Mouse (Mus musculus) ES-Bruce4 (cell line): Measurements from ENCODE around the gene Fbxl2. TPM values are rescaled to one million over a fixed set of nuclear protein-coding genes. Genes with fewer than 3 reads are reported as not detected.

Source experiments
- H3K27ac ChIP-seq: 2 replicates; pipeline ENCODE4 v1.5.1; 2012; ENCODE audit warnings: low read length, inconsistent platforms; ENCODE audit not compliant: insufficient read depth
- H3K27me3 ChIP-seq: 2 replicates; pipeline ENCODE4 v1.6.1; 2012; ENCODE audit warnings: mild to moderate bottlenecking, low read length, inconsistent platforms; ENCODE audit not compliant: control insufficient read depth, poor library complexity, insufficient read depth, severe bottlenecking
- H3K36me3 ChIP-seq: 2 replicates; pipeline ENCODE4 v1.6.1; 2012; ENCODE audit warnings: inconsistent platforms, mild to moderate bottlenecking, low read length, moderate library complexity; ENCODE audit not compliant: control insufficient read depth, poor library complexity, insufficient read depth, severe bottlenecking
- H3K4me1 ChIP-seq: one replicate; pipeline ENCODE4 v1.8.1; 2011; ENCODE audit warnings: low read length; ENCODE audit not compliant: control insufficient read depth, insufficient read depth
- H3K4me3 ChIP-seq: 2 replicates; pipeline ENCODE4 v1.5.1; 2011; ENCODE audit warnings: low read depth, mild to moderate bottlenecking, low read length
- H3K9ac ChIP-seq: 2 replicates; pipeline ENCODE4 v1.6.1; 2012; ENCODE audit warnings: low read depth, mild to moderate bottlenecking, inconsistent platforms; ENCODE audit not compliant: poor library complexity, severe bottlenecking
- H3K9me3 ChIP-seq: replicated peaks from 2 replicates; pipeline ENCODE4 v1.6.1; 2012; ENCODE audit warnings: mild to moderate bottlenecking, low read length, inconsistent platforms; ENCODE audit not compliant: control insufficient read depth, poor library complexity, insufficient read depth, severe bottlenecking
- CTCF ChIP-seq: IDR thresholded peaks from one replicate; pipeline ENCODE4 v1.8.1; 2011; ENCODE audit warnings: low read depth, low read length
- EP300 ChIP-seq: IDR thresholded peaks from 2 replicates; pipeline ENCODE4 v1.6.1; 2011; ENCODE audit warnings: low read depth, low read length; ENCODE audit not compliant: insufficient read depth
- POLR2A ChIP-seq: IDR thresholded peaks from one replicate; pipeline ENCODE4 v1.8.1; 2011; ENCODE audit warnings: low read length; ENCODE audit not compliant: insufficient read depth
- polyA plus RNA-seq: library from polyadenylated mRNA; stranded (reverse); fragments of >200 nt; gene quantifications from 2 replicates; pipeline ENCODE4 v1.2.4, GENCODE M21; 2011; ENCODE audit warnings: low read depth; ENCODE audit not compliant: missing spikeins, insufficient read depth, insufficient read length

Gene Fbxl2
- polyA plus RNA-seq, 1 experiment = 8.6 TPM

DNA sequence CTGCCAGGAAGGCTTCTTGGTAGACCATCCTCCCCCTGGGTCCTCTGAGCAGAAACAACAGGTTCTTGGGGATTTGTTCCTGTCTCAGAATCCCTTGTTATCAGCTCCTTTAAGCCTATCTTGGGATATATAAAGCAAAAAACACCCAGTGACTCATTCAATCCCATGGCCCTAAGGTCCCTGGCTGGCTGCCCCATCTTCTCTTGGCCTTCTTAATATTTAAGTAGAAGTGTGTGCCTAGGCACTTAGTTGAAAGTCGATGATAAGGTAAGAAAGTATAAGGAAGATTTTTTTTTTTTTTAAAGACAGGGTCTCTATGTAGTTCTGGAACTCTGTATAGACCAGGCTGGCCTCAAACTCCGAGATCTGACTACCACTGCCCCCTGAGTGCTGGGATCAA is 63.5 kb downstream of the Fbxl2 start:
- peaks cover 3% of the 10 kb centered on the region; the same call in 1 of the 2 replicates for H3K36me3 ChIP-seq
- H3K27me3 ChIP-seq = no peaks in the 10 kb centered on the region
- H3K9me3 ChIP-seq = no peaks in the 10 kb centered on the region
- no peak overlapping the region for H3K4me3 ChIP-seq
- no peaks in the 10 kb centered on the region for H3K4me1 ChIP-seq
- TF ChIP-seq EP300 = no peak
- no peak for TF ChIP-seq CTCF
- TF ChIP-seq POLR2A = no peak
- no peak overlapping the region for H3K27ac ChIP-seq
- H3K9ac ChIP-seq = no peak overlapping the region

DNA sequence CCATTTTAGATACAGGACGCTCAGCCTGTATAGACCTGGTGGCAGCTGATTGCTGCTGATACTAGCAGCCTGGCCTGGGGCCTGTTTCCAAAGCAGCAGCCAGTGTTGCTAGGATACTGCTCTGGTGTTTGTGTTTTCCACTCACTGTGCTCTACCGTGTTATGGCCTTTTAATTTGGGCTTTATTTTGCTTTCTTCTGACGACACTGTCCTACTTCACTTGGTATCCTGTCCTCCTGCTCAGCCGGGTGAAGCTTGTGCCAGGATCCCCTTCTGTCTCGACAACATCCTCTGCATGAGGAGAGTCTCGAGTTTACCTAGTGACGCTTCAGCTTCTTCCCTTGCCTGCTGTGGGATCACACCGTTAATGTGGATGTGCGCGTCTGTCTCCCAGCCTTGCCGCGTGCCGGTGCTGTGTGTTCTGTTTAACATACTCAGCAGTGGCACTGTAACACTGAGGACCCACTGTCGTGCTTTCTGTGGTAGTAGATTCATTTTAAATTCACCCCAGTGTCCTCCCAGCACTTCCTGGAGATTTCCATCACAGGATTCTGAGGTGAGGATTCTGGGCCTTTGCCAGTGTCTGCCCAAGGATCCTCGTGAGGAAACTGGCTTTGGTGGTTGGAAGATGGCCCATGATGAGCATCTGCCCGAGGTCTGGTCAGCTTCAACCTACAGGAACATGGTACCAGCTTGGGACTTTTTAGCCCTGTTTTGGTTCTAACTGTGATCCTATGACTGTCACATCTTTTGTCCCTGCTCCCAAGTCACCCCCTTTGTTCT is 64.7 kb downstream of the Fbxl2 start:
- Histone ChIP-seq H3K27ac (no peak overlapping the region), H3K36me3 (peaks cover 13% of the 10 kb centered on the region), H3K9me3 (no peaks in the 10 kb centered on the region), H3K4me1 (no peaks in the 10 kb centered on the region), H3K4me3 (no peak overlapping the region), H3K9ac (no peak overlapping the region), H3K27me3 (no peaks in the 10 kb centered on the region)
- TF ChIP-seq POLR2A = no peak
- no peak for TF ChIP-seq CTCF
- no peak for TF ChIP-seq EP300

DNA sequence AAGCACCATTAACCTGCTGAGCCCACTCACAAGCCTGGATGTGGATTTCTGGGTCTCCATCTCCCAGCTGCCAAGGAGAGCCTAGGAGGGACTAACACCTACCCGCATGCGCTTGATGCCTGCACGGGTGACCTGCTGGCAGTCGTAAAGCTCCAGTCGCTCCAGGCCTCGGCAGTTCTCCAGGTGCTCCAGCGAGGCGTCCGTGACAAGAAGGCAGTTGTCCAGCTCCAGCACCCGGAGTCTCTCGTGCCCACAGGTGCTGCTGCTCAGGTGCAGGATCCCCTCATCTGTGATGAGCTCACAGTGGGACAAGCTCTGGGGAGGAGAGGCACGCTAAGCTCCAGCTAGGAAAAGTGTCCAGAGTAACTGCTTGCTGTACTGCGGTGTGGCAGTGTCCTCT is 66.6 kb downstream of the Fbxl2 start:
- TF ChIP-seq POLR2A (no peak), CTCF (no peak), EP300 (no peak)
- H3K4me3 ChIP-seq = no peak overlapping the region
- H3K4me1 ChIP-seq = no peaks in the 10 kb centered on the region
- H3K9ac ChIP-seq = no peak overlapping the region
- H3K9me3 ChIP-seq = no peaks in the 10 kb centered on the region
- H3K36me3 ChIP-seq = peaks cover 29% of the 10 kb centered on the region
- H3K27me3 ChIP-seq = no peaks in the 10 kb centered on the region
- H3K27ac ChIP-seq = no peak overlapping the region

DNA sequence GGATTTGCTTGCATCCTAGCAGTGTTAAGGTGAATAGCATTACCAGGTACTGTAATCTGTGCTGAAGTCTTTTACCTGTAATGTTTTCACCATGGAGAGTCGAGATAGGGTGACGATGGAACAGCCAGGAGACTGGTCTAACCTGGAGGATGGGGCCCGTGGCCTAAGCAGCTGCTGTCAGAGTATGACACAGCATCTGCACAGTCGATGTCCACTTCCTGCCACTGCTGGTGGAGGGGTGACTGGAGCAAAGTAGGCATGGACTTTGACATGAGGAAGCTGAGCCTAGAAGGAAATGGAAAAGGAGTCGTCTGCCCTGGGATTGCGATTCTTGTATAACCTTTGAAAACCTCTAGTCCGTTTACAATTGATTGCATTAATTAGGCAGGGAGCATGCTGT is 67.3 kb downstream of the Fbxl2 start:
- no peak overlapping the region for H3K9ac ChIP-seq
- H3K27me3 ChIP-seq = no peaks in the 10 kb centered on the region
- no peaks in the 10 kb centered on the region for H3K4me1 ChIP-seq
- no peak for TF ChIP-seq CTCF
- no peak for TF ChIP-seq POLR2A
- H3K4me3 ChIP-seq = no peak overlapping the region
- no peaks in the 10 kb centered on the region for H3K9me3 ChIP-seq
- H3K27ac ChIP-seq = no peak overlapping the region
- H3K36me3 ChIP-seq = peaks cover 31% of the 10 kb centered on the region

DNA sequence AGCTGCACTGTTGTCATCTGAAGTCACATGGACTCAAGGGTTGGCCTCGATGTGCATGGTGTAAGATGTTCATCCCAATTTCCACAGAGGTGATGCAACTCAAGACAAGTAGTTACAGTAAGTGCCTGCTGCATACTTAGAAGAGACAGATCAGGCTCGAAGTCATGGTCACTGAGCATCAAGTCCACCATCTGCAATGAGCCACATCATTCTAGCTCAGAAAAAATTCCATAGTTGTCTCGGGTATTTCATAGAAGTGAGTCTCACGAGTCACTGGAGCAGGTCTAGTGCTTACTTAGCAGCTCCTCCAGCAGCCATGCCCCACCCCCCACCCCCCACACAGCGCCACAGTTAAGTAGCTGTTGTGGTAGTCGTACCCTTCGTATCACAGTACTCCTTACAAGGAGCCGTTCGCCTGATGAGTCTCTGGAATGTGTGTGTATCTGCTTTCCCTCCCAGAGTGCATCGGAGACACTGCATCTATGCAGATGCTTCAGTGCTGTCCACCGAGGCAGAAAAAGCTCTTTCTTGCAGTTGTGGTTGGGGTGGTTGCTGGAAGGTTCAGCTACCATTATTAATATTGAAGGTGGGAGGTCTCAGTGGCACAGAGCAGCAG is 68.7 kb downstream of the Fbxl2 start:
- peaks cover 39% of the 10 kb centered on the region for H3K36me3 ChIP-seq
- no peak overlapping the region for H3K9ac ChIP-seq
- TF ChIP-seq CTCF = no peak
- TF ChIP-seq EP300 = no peak
- no peak for TF ChIP-seq POLR2A
- H3K27me3 ChIP-seq = no peaks in the 10 kb centered on the region
- H3K4me3 ChIP-seq = no peak overlapping the region
- H3K9me3 ChIP-seq = no peaks in the 10 kb centered on the region
- no peak overlapping the region for H3K27ac ChIP-seq
- H3K4me1 ChIP-seq = no peaks in the 10 kb centered on the region

DNA sequence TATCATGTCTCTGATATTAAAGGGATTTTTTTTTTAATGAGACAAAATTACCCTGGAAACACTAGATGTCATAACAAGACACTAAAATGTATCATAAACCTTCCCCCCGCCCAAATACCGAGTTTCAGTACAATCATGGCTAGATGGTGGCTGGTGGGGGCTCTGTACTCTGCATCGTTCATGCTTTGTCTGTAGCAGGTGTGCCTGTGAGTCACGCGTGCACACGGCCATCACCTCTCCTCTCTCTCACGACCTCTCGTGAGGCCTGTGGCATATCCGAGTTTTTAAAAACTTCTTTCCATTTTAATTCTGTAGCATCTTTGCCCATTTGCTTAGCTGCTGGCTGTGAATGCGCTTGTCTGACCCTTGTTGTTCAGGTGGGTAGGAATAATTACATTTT is 69.7 kb downstream of the Fbxl2 start:
- peaks cover 42% of the 10 kb centered on the region for H3K36me3 ChIP-seq
- H3K4me1 ChIP-seq = no peaks in the 10 kb centered on the region
- H3K27me3 ChIP-seq = no peaks in the 10 kb centered on the region
- no peak overlapping the region for H3K9ac ChIP-seq
- no peak overlapping the region for H3K4me3 ChIP-seq
- H3K27ac ChIP-seq = no peak overlapping the region
- TF ChIP-seq POLR2A (no peak), CTCF (no peak), EP300 (no peak)
- H3K9me3 ChIP-seq = no peaks in the 10 kb centered on the region
